Mouse (Mus musculus) CH12.LX (cell line): ENCODE results near the gene Cdkn2aipnl. TPM values are rescaled to one million over a fixed set of nuclear protein-coding genes. Genes with fewer than 3 reads are reported as not detected.
A peak's percentile ranks its signal among the peaks of the same experiment; 100 is the strongest.

ENCODE experiments used
- DNase-seq: peaks from one replicate; pipeline ENCODE4 v3.0.0-alpha.2; 2013; ENCODE audit errors: extremely low read depth
- H3K27ac ChIP-seq: 2 replicates; pipeline ENCODE4 v1.5.1; 2012; ENCODE audit warnings: low read depth, mild to moderate bottlenecking, control low read depth, moderate library complexity; ENCODE audit not compliant: insufficient read depth
- H3K27me3 ChIP-seq: replicated peaks from 2 replicates; pipeline ENCODE3; 2012; ENCODE audit warnings: inconsistent platforms
- H3K36me3 ChIP-seq, 2 experiments: replicated peaks in 1 of 2; 2 replicates each; pipeline versions ENCODE3 to v1.6.1; 2012; ENCODE audit warnings: inconsistent platforms in 1 of 2, low read length in 1 of 2, mild to moderate bottlenecking in 1 of 2, mixed read lengths in 1 of 2, moderate library complexity in 1 of 2; ENCODE audit not compliant: control insufficient read depth in 1 of 2, insufficient read depth in 1 of 2
- H3K4me1 ChIP-seq, 2 experiments: 2 replicates each; pipeline ENCODE4 v1.6.1; 2012; ENCODE audit warnings: inconsistent platforms in 1 of 2, moderate library complexity in 1 of 2; ENCODE audit not compliant: insufficient read depth in 2 of 2, control insufficient read depth in 1 of 2
- H3K4me2 ChIP-seq: 2 replicates; pipeline ENCODE4 v1.6.1; 2012; ENCODE audit warnings: low read depth, mild to moderate bottlenecking, control low read depth; ENCODE audit not compliant: poor library complexity, insufficient read depth, severe bottlenecking
- H3K4me3 ChIP-seq, 3 experiments: fragments of 150-350 bp in 1 of 3; sonication (generic) in 1 of 3; replicated peaks in 1 of 3; 2 replicates each; pipeline versions ENCODE3 to v1.5.1; 2011 to 2012; ENCODE audit warnings: low read depth in 2 of 3, low read length in 2 of 3, mild to moderate bottlenecking in 2 of 3, moderate library complexity in 2 of 3, control low read depth in 1 of 3, improper control_type of control experiment in 1 of 3, inconsistent platforms in 1 of 3, mixed read lengths in 1 of 3; ENCODE audit not compliant: poor library complexity in 1 of 3
- H3K79me2 ChIP-seq: replicated peaks from 2 replicates; pipeline ENCODE4 v1.6.1; 2012; ENCODE audit warnings: mild to moderate bottlenecking, moderate library complexity; ENCODE audit not compliant: control insufficient read depth, poor library complexity, insufficient read depth, severe bottlenecking; ENCODE audit errors: extremely low read depth
- H3K9ac ChIP-seq: 2 replicates; pipeline ENCODE4 v1.6.1; 2012; ENCODE audit warnings: low read depth, mild to moderate bottlenecking, control low read depth, moderate library complexity; ENCODE audit not compliant: insufficient read depth
- H3K9me3 ChIP-seq: replicated peaks from 2 replicates; pipeline ENCODE3; 2012; ENCODE audit warnings: low read length, inconsistent platforms, mixed read lengths
- BHLHE40 ChIP-seq: IDR thresholded peaks from 2 replicates; pipeline ENCODE4 v1.6.1; 2011; ENCODE audit warnings: mild to moderate bottlenecking, low read depth, low read length, improper control_type of control experiment
- CHD1 ChIP-seq: IDR thresholded peaks from 2 replicates; pipeline ENCODE4 v1.6.1; 2012; ENCODE audit warnings: low read depth, low read length, improper control_type of control experiment, inconsistent platforms
- CHD2 ChIP-seq: IDR thresholded peaks from 2 replicates; pipeline ENCODE4 v1.6.1; 2011; ENCODE audit warnings: low read length, improper control_type of control experiment
- CTCF ChIP-seq, 2 experiments: IDR thresholded peaks in 1 of 2; conservative IDR thresholded peaks in 1 of 2; 2 replicates each; pipeline ENCODE4 v1.5.1; 2011 to 2012; ENCODE audit warnings: low read depth in 2 of 2, low read length in 2 of 2, improper control_type of control experiment in 1 of 2, inconsistent platforms in 1 of 2, mild to moderate bottlenecking in 1 of 2, moderate library complexity in 1 of 2
- E2F4 ChIP-seq: IDR thresholded peaks from 2 replicates; pipeline ENCODE4 v1.6.1; 2011; ENCODE audit warnings: low read depth, low read length, improper control_type of control experiment; ENCODE audit not compliant: insufficient replicate concordance
- ELF1 ChIP-seq: IDR thresholded peaks from 2 replicates; pipeline ENCODE4 v1.6.1; 2014; ENCODE audit warnings: low read depth, mild to moderate bottlenecking, inconsistent platforms, low read length, improper control_type of control experiment
- EP300 ChIP-seq: IDR thresholded peaks from 2 replicates; pipeline ENCODE4 v1.6.1; 2011; ENCODE audit warnings: low read length, improper control_type of control experiment
- ETS1 ChIP-seq: conservative IDR thresholded peaks from 2 replicates; pipeline ENCODE4 v1.6.1; 2012; ENCODE audit warnings: low read depth, mild to moderate bottlenecking, inconsistent platforms, low read length, improper control_type of control experiment, moderate library complexity
- GABPA ChIP-seq: IDR thresholded peaks from 2 replicates; pipeline ENCODE4 v1.6.1; 2012; ENCODE audit warnings: low read depth, low read length, improper control_type of control experiment, inconsistent platforms; ENCODE audit not compliant: insufficient replicate concordance
- HCFC1 ChIP-seq: IDR thresholded peaks from 2 replicates; pipeline ENCODE4 v1.6.1; 2012; ENCODE audit warnings: low read depth, mild to moderate bottlenecking, inconsistent platforms, low read length, improper control_type of control experiment
- IRF4 ChIP-seq: IDR thresholded peaks from 2 replicates; pipeline ENCODE4 v1.6.1; 2014; ENCODE audit warnings: low read depth, mild to moderate bottlenecking, inconsistent platforms, low read length, improper control_type of control experiment
- JUN ChIP-seq: IDR thresholded peaks from 2 replicates; pipeline ENCODE4 v1.6.1; 2011; ENCODE audit warnings: low read depth, mild to moderate bottlenecking, low read length, improper control_type of control experiment, moderate library complexity; ENCODE audit not compliant: insufficient read depth
- JUND ChIP-seq: conservative IDR thresholded peaks from 2 replicates; pipeline ENCODE4 v1.6.1; 2011; ENCODE audit warnings: low read depth, low read length, improper control_type of control experiment
- KAT2A ChIP-seq: IDR thresholded peaks from 2 replicates; pipeline ENCODE4 v1.6.1; 2012; ENCODE audit warnings: low read length, improper control_type of control experiment, inconsistent platforms; ENCODE audit not compliant: insufficient replicate concordance
- MAFK ChIP-seq: IDR thresholded peaks from 2 replicates; pipeline ENCODE4 v1.6.1; 2011; ENCODE audit warnings: low read length, improper control_type of control experiment; ENCODE audit not compliant: insufficient replicate concordance
- MAX ChIP-seq: IDR thresholded peaks from 2 replicates; pipeline ENCODE4 v1.6.1; 2011; ENCODE audit warnings: low read length, improper control_type of control experiment
- MAZ ChIP-seq: IDR thresholded peaks from 2 replicates; pipeline ENCODE4 v1.6.1; 2012; ENCODE audit warnings: low read depth, mild to moderate bottlenecking, inconsistent platforms, low read length, improper control_type of control experiment, moderate library complexity
- MEF2A ChIP-seq: IDR thresholded peaks from 2 replicates; pipeline ENCODE4 v1.6.1; 2014; ENCODE audit warnings: low read depth, mild to moderate bottlenecking, inconsistent platforms, low read length, improper control_type of control experiment, borderline replicate concordance
- MXI1 ChIP-seq: IDR thresholded peaks from 2 replicates; pipeline ENCODE4 v1.6.1; 2011; ENCODE audit warnings: mild to moderate bottlenecking, low read depth, low read length, improper control_type of control experiment
- MYC ChIP-seq: IDR thresholded peaks from 2 replicates; pipeline ENCODE4 v1.6.1; 2011; ENCODE audit warnings: low read depth, mild to moderate bottlenecking, improper control_type of control experiment, low read length
- NELFE ChIP-seq: IDR thresholded peaks from 2 replicates; pipeline ENCODE4 v1.6.1; 2011; ENCODE audit warnings: low read depth, low read length, improper control_type of control experiment
- NRF1 ChIP-seq: IDR thresholded peaks from 2 replicates; pipeline ENCODE4 v1.6.1; 2014; ENCODE audit warnings: low read depth, mild to moderate bottlenecking, inconsistent platforms, low read length, improper control_type of control experiment, moderate library complexity
- PAX5 ChIP-seq: IDR thresholded peaks from 2 replicates; pipeline ENCODE4 v1.6.1; 2012; ENCODE audit warnings: low read length, inconsistent platforms, mixed read lengths
- POLR2A ChIP-seq: IDR thresholded peaks from 2 replicates; pipeline ENCODE4 v1.6.1; 2011; ENCODE audit warnings: low read depth, mild to moderate bottlenecking, improper control_type of control experiment, low read length
- POLR2AphosphoS2 ChIP-seq: IDR thresholded peaks from 2 replicates; pipeline ENCODE4 v1.6.1; 2011; ENCODE audit warnings: low read depth, low read length, improper control_type of control experiment
- RAD21 ChIP-seq: IDR thresholded peaks from 2 replicates; pipeline ENCODE4 v1.6.1; 2011; ENCODE audit warnings: low read depth, mild to moderate bottlenecking, low read length, improper control_type of control experiment, moderate library complexity
- RCOR1 ChIP-seq: conservative IDR thresholded peaks from 2 replicates; pipeline ENCODE4 v1.6.1; 2012; ENCODE audit warnings: low read depth, mild to moderate bottlenecking, inconsistent platforms, low read length, improper control_type of control experiment
- SIN3A ChIP-seq: IDR thresholded peaks from 2 replicates; pipeline ENCODE4 v1.6.1; 2012; ENCODE audit warnings: low read length, improper control_type of control experiment, inconsistent platforms
- SMC3 ChIP-seq: IDR thresholded peaks from 2 replicates; pipeline ENCODE4 v1.6.1; 2011; ENCODE audit warnings: low read depth, low read length, improper control_type of control experiment
- TBP ChIP-seq: conservative IDR thresholded peaks from 2 replicates; pipeline ENCODE4 v1.6.1; 2011; ENCODE audit warnings: low read depth, low read length, improper control_type of control experiment
- TCF12 ChIP-seq: IDR thresholded peaks from 2 replicates; pipeline ENCODE4 v1.6.1; 2014; ENCODE audit warnings: low read depth, mild to moderate bottlenecking, inconsistent platforms, low read length, improper control_type of control experiment
- UBTF ChIP-seq: IDR thresholded peaks from 2 replicates; pipeline ENCODE4 v1.6.1; 2012; ENCODE audit warnings: low read depth, mild to moderate bottlenecking, inconsistent platforms, low read length, improper control_type of control experiment, moderate library complexity
- USF1 ChIP-seq: IDR thresholded peaks from 2 replicates; pipeline ENCODE4 v1.6.1; 2014; ENCODE audit warnings: low read depth, mild to moderate bottlenecking, inconsistent platforms, low read length, improper control_type of control experiment
- USF2 ChIP-seq: conservative IDR thresholded peaks from 2 replicates; pipeline ENCODE4 v1.6.1; 2011; ENCODE audit warnings: low read depth, low read length, improper control_type of control experiment
- ZC3H11A ChIP-seq: IDR thresholded peaks from 2 replicates; pipeline ENCODE4 v1.6.1; 2012; ENCODE audit warnings: low read depth, mild to moderate bottlenecking, inconsistent platforms, low read length, improper control_type of control experiment
- ZKSCAN1 ChIP-seq: IDR thresholded peaks from 2 replicates; pipeline ENCODE4 v1.6.1; 2012; ENCODE audit warnings: low read depth, inconsistent platforms, low read length, improper control_type of control experiment, borderline replicate concordance
- ZMIZ1 ChIP-seq: IDR thresholded peaks from 2 replicates; pipeline ENCODE4 v1.6.1; 2012; ENCODE audit warnings: low read depth, mild to moderate bottlenecking, inconsistent platforms, low read length, improper control_type of control experiment
- ZNF384 ChIP-seq: IDR thresholded peaks from 2 replicates; pipeline ENCODE4 v1.6.1; 2012; ENCODE audit warnings: low read depth, low read length, improper control_type of control experiment, inconsistent platforms
- dilution Hi-C: fragments of 300-500 bp; cut with MboI; formaldehyde crosslinking; loops from 2 replicates; pipeline ENCODE4 v1.14.3; 2020; ENCODE audit warnings: low sequenced_read_pairs; ENCODE audit not compliant: extremely low pct_unique_long_range_greater_than_20kb, extremely low pct_ligation_motif_present
- in situ Hi-C: fragments of 300-500 bp; cut with MboI; formaldehyde crosslinking; loops from 3 replicates; pipeline ENCODE4 v1.14.3; 2019; ENCODE audit warnings: low sequenced_read_pairs, low pct_ligation_motif_present, low pct_unique_long_range_greater_than_20kb, mixed read lengths
- polyA plus RNA-seq: library from polyadenylated mRNA; unstranded; fragments of >175 nt; gene quantifications from 2 replicates; pipeline ENCODE4 v1.2.1, GENCODE M21; 2012; ENCODE audit warnings: low read depth; ENCODE audit not compliant: insufficient read length
- total RNA-seq, 2 experiments: library from RNA; depleted of rRNA; stranded (reverse); fragments of 300-350 nt in 1 of 2; fragments of >200 nt in 1 of 2; gene quantifications; 2 replicates each; pipeline ENCODE4 v1.2.3; 2012 to 2014

The Cdkn2aipnl gene
- total and polyA plus RNA-seq, 3 experiments: 170 to 256 (median 200) TPM

DNA sequence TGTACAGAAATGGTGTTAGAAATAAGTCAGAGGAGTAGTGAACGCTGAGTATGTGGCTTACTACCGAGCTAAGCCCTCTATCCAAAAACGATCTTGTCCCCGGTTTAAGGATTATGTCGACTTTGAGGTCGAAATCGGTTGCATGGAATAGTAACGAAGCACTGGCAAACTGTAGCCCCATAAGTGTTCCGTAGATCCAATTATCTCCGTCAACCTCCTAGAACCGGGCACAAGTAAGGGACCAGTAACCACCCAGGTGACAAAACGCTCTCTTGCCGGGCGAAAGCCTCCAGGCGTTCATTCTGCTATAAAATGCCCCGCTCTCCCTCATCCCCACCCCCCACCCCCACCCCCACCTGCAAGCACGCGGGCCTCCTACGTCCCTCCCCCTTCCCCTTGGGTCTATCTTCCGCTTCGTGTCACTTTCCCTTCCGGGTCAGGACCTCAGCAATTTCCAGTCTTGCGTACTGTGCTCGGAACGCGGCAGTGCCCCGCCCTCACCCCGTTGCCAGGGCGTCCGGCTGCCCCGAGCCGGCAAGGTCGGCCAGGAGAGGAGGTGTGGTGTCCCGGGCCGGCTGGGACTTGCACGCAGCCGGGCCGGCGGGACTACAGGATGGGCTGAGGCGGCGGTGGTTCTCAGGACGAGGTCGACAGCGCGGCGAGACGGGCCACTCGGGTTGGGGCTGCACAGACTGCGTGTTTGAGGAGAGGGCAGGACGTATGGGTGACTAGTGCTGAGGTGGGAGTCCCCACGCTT lies 36.5 kb downstream of the Cdkn2aipnl start, which contains the start of gene Cdkl3:
Gene Cdkl3 (plus strand): TSS at position 450 of the 757 bp plus-strand sequence.
- peaks cover 17% of the 10 kb centered on the region for H3K79me2 ChIP-seq
- peaks cover 0 to 11% of the 10 kb centered on the region in 2 experiments for H3K36me3 ChIP-seq
- in situ Hi-C loops (no loop called here), dilution Hi-C loops (no loop called here)
- H3K27me3 ChIP-seq: no peaks in the 10 kb centered on the region
- peaks cover 7 to 36% of the 10 kb centered on the region in 2 experiments; a peak in 3 of 4 replicates for H3K4me1 ChIP-seq
- peak; percentile 99 for DNase-seq
- no peaks in the 10 kb centered on the region for H3K9me3 ChIP-seq
- TF ChIP-seq ZNF384: no peak
- TF ChIP-seq PAX5: no peak
- no peak for TF ChIP-seq ZKSCAN1
- TF ChIP-seq ETS1: peak; percentile 24; the same call in 1 of the 2 replicates
- TF ChIP-seq USF2: no peak
- TF ChIP-seq POLR2A: peak; percentile 88
- no peak for TF ChIP-seq SMC3
- TF ChIP-seq ZC3H11A: no peak
- peak; percentile 90 for TF ChIP-seq TBP
- peak; percentile 53 for TF ChIP-seq IRF4
- TF ChIP-seq MAZ: peak; percentile 94
- peak; percentile 82 for TF ChIP-seq CHD1
- TF ChIP-seq GABPA: no peak; the same call in 1 of the 2 replicates
- TF ChIP-seq SIN3A: peak; percentile 97
- no peak; the same call in 1 of the 2 replicates for TF ChIP-seq RCOR1
- TF ChIP-seq MXI1: peak; percentile 97
- TF ChIP-seq TCF12: peak; percentile 78
- peak; percentile 85 for TF ChIP-seq NRF1
- no peak for TF ChIP-seq MEF2A
- TF ChIP-seq ZMIZ1: peak; percentile 34; the same call in 1 of the 2 replicates
- TF ChIP-seq CTCF (conservative IDR thresholded peaks at IDR 0.05 in 1 of 2, IDR thresholded peaks at IDR 0.05 in 1 of 2; ENCODE audit: low read depth in 2 of 2, low read length in 2 of 2): no peak
- TF ChIP-seq RAD21: no peak; the same call in 1 of the 2 replicates
- TF ChIP-seq MYC: peak; percentile 96
- TF ChIP-seq EP300: no peak
- peak; percentile 67 for TF ChIP-seq BHLHE40
- peak; percentile 97 for TF ChIP-seq CHD2
- peak; percentile 74 for TF ChIP-seq NELFE
- TF ChIP-seq ELF1: peak; percentile 93
- TF ChIP-seq JUND: no peak
- peak; percentile 89 for TF ChIP-seq HCFC1
- 0 out of 2 replicates have a peak, but pooled peaks have one; percentile 36 for TF ChIP-seq POLR2AphosphoS2
- TF ChIP-seq E2F4: no peak
- TF ChIP-seq JUN: no peak
- peak; percentile 71; the same call in 1 of the 2 replicates for TF ChIP-seq MAFK
- TF ChIP-seq USF1: no peak; the same call in 1 of the 2 replicates
- TF ChIP-seq MAX: peak; percentile 85
- peak; percentile 93; the same call in 1 of the 2 replicates for TF ChIP-seq KAT2A
- TF ChIP-seq UBTF: peak; percentile 74; the same call in 1 of the 2 replicates
- H3K27ac ChIP-seq: peak within 1 kb of the TSS; percentile 92
- H3K4me2 ChIP-seq: peak within 1 kb of the TSS; percentile 97
- peak within 1 kb of the TSS; percentile 94 for H3K9ac ChIP-seq
- peak within 1 kb of the TSS; percentile 87 to 91 (median 87) for H3K4me3 ChIP-seq
